Mouse (Mus musculus): Measurements from ENCODE around the gene Pdhb.

- TF ChIP-seq CTCF (IDR thresholded peaks at IDR 0.05; ENCODE audit: insufficient read depth, low read length) (no peak), POLR2A (IDR thresholded peaks at IDR 0.05; ENCODE audit: borderline replicate concordance, extremely low read depth, low read depth, low read length) (no peak)
These were observed 37.1 kb upstream of the Pdhb start for GRCm38 (mm10) chr14:8209896-8210295.

All from lung, adult 2 months (tissue).